Mouse (Mus musculus) erythroblast, embryonic 14.5 days (primary cell): ENCODE measurements around the gene A630023A22Rik. TPM values are rescaled to one million over a fixed set of nuclear protein-coding genes. Genes with fewer than 3 reads are reported as not detected.

Experiments
- H3K27me3 ChIP-seq: 2 replicates; pipeline ENCODE4 v1.6.1; 2012; ENCODE audit warnings: inconsistent platforms; ENCODE audit not compliant: control insufficient read depth
- H3K36me3 ChIP-seq: 2 replicates; pipeline ENCODE4 v1.6.1; 2012; ENCODE audit warnings: mild to moderate bottlenecking, inconsistent platforms; ENCODE audit not compliant: control insufficient read depth
- H3K4me1 ChIP-seq: 2 replicates; pipeline ENCODE4 v1.6.1; 2012; ENCODE audit warnings: inconsistent platforms; ENCODE audit not compliant: control insufficient read depth
- H3K4me3 ChIP-seq: replicated peaks from 2 replicates; pipeline ENCODE3; 2012; ENCODE audit warnings: moderate library complexity, mild to moderate bottlenecking, inconsistent platforms
- H3K9me3 ChIP-seq: 2 replicates; pipeline ENCODE4 v1.6.1; 2012; ENCODE audit warnings: low read length, inconsistent platforms, mixed read lengths; ENCODE audit not compliant: control insufficient read depth
- GATA1 ChIP-seq: IDR thresholded peaks from 2 replicates; pipeline ENCODE4 v1.6.1; 2012; ENCODE audit warnings: low read length, inconsistent platforms, mixed read lengths
- TAL1 ChIP-seq: IDR thresholded peaks from 3 replicates; pipeline ENCODE4 v1.6.1; 2012; ENCODE audit warnings: low read length, inconsistent platforms, mixed read lengths
- polyA plus RNA-seq: library from polyadenylated mRNA; stranded (reverse); fragments of >175 nt; gene quantifications from 2 replicates; pipeline ENCODE4 v1.2.3, GENCODE M21; 2012

The A630023A22Rik gene
- polyA plus RNA-seq, 1 experiment: not detected

DNA sequence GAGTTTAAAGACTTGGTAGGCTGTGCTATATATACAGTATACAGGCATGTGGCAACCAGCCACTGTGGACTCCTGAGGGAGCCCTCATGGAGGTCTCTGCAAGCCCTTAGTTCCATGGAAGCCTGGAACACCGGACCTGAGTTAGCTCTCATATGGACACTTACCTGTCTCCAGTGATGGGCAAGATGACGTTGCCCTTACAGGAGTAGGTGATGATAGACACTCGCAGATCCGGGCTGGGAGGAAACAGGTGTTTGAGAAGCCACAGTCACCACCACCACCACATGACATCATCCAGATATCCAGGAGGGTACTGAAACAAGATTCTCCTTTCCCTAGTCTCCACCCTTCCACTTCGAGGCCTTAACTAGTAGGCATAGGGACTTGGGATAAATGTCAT is 100.2 kb downstream of the A630023A22Rik start:
- no peaks in the 10 kb centered on the region for H3K27me3 ChIP-seq
- no peak for TF ChIP-seq GATA1
- TF ChIP-seq TAL1: no peak

DNA sequence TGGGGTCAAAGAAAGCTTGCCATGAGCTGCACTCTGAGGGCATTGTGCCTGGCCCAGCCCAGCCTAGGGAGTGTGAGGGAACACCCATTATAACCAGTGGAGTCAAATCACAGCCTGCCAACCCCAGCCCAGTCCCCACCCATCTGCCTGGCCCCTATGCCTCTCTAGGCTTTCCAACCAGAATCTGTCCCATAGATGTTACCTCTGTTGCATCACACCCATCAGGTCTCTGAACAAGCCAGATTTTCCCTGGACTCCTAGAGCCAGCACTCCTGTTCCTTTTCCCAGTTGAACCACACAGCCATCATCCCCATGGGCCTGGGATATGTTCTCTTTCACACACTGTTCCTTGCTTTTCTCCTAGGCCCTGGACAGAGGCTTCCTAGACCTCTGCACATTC is 101.1 kb downstream of the A630023A22Rik start:
- no peaks in the 10 kb centered on the region for H3K4me1 ChIP-seq
- no peaks in the 10 kb centered on the region for H3K36me3 ChIP-seq
- TF ChIP-seq TAL1: no peak
- TF ChIP-seq GATA1: no peak
- no peaks in the 10 kb centered on the region for H3K27me3 ChIP-seq
- no peak overlapping the region for H3K4me3 ChIP-seq
- H3K9me3 ChIP-seq: no peaks in the 10 kb centered on the region

More for the DNA sequence above, 100.2 kb downstream of the A630023A22Rik start:
- Histone ChIP-seq H3K9me3 (no peaks in the 10 kb centered on the region), H3K4me1 (no peaks in the 10 kb centered on the region), H3K4me3 (no peak overlapping the region), H3K36me3 (no peaks in the 10 kb centered on the region)

Other genes starting within 250 kb of the A630023A22Rik start
- not detected in 2 replicates for gene Gdf10, start 179.2 kb downstream of the A630023A22Rik start, polyA plus RNA-seq
- gene Gdf2, start 161.7 kb downstream of the A630023A22Rik start, polyA plus RNA-seq: not detected in 2 replicates
- gene Rbp3, start 148.8 kb downstream of the A630023A22Rik start, polyA plus RNA-seq: not detected in 2 replicates
- gene Zfp488, start 124.0 kb downstream of the A630023A22Rik start, polyA plus RNA-seq: not detected in 2 replicates
- not detected in 2 replicates for gene Gm30083, start 87.6 kb downstream of the A630023A22Rik start, polyA plus RNA-seq
- gene Gm5460, start 86.0 kb downstream of the A630023A22Rik start, polyA plus RNA-seq: not detected in 2 replicates
- gene Antxrl, start 50.0 kb downstream of the A630023A22Rik start, polyA plus RNA-seq: 0.01 TPM in 1 of 2 replicates, not detected in the other
- gene Anxa8, start 16.8 kb downstream of the A630023A22Rik start, polyA plus RNA-seq: not detected in 2 replicates
- not detected in 2 replicates for gene Npy4r, start 49.7 kb upstream of the A630023A22Rik start, polyA plus RNA-seq
- gene Gprin2, start 98.9 kb upstream of the A630023A22Rik start, polyA plus RNA-seq: not detected in 2 replicates
- not detected in 2 replicates for gene Syt15, start 116.8 kb upstream of the A630023A22Rik start, polyA plus RNA-seq
- 0.01 and 0.03 TPM in 2 replicates for gene Shld2, start 207.7 kb upstream of the A630023A22Rik start, polyA plus RNA-seq
- gene Glud1, start 208.0 kb upstream of the A630023A22Rik start, polyA plus RNA-seq: 0.44 and 0.87 TPM in 2 replicates